Mouse (Mus musculus): ENCODE measurements around the gene Rtl4. TPM values are rescaled to one million over a fixed set of nuclear protein-coding genes. Genes with fewer than 3 reads are reported as not detected.

Gene Rtl4
- not detected for total RNA-seq (2023)

GRCm38 (mm10) chrX:144688207-144689118 is at the start of gene Rtl4:
TSS of gene Rtl4 (plus strand) at chrX:144688907.

GRCm38 (mm10) chrX:144688142-144688206 is 733 bp upstream of the Rtl4 start, which contains the start of gene Trpc5:
TSS of gene Trpc5 (minus strand) at chrX:144688180.

Other genes starting within 250 kb of the Rtl4 start
- gene Trpc5os, start 232.3 kb upstream of the Rtl4 start, total RNA-seq (2023), result not detected
- not detected for gene Trpc5, start 727 bp upstream of the Rtl4 start, total RNA-seq (2023)

Measured in neutrophil, adult 83 days (primary cell).